Mouse (Mus musculus) left cerebral cortex, adult 8-10 months (tissue): ENCODE measurements around the gene Qpct. TPM values are rescaled to one million over a fixed set of nuclear protein-coding genes. Genes with fewer than 3 reads are reported as not detected.
A peak's percentile ranks its signal among the peaks of the same experiment; 100 is the strongest.
"Not testable (repeated sequence)": the region's sequence is repeated elsewhere in the genome, so short reads cannot be mapped to it uniquely, and the experiment has no call there.

Experiments used
- DNase-seq, 2 experiments: peaks; one replicate each; pipeline ENCODE4 v3.0.0; 2022; ENCODE audit warnings: low spot score in 2 of 2
- total RNA-seq, 4 experiments: library from RNA; stranded (reverse); gene quantifications; 2 replicates each; pipeline ENCODE4 v1.2.4; 2022

Qpct gene
- total RNA-seq, 4 experiments from 2014 or later: 10.6 to 16.3 (median 13.5) TPM

DNA sequence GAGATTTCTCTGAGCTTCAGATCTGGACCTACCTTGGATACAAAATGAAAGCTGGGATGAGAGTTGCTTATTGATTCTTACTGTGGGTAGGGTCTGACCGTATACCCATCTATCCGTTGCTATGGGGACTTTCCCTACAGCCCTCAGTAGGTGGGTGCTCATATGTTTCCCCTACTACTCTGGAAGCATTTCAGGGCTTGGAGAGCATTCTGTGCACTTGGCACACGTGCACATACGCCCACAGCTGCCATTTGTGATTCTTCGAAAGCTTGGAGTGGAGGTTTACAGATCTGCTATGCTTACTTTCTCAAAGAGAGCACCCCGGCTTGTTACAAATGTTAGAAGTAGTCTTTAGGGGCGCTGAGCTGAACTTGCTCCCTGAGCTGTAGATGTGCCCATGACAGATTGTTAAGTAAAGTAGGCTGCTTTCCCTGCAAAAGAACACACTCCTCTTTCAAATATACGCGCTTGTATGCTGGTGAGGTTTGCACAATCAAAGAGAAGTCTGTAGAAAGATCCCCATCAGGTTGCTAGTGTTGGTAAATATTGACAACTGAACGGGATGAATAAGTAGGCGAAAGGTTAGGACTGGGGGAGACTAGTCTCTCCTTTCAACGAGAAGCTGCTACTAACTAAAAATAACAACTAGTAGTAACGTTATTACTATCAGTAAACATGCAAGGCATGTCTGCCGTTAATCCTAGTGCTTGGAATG lies 18.2 kb downstream of the Qpct start:
- DNase-seq: peak in 1 of 2 experiments; percentile 30

DNA sequence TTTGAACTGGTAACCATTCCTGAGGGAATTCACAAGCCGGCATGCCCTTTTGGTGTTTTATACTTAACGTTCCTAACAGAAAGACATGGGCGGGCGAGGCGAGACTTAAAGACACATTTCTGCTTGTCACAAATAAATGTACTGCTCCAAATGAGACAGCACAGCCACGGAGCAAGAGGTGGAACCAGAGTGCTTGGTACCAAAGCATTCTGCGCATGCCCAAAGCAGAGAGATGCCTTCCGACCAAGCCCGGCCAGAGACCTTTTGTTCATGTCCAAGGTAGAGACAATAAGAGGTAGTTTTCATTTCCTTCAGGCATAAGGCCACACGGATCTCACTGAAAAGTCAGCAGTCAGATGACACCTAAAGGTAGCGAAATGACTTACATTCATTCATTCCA lies 20.2 kb downstream of the Qpct start:
- no peak for DNase-seq

DNA sequence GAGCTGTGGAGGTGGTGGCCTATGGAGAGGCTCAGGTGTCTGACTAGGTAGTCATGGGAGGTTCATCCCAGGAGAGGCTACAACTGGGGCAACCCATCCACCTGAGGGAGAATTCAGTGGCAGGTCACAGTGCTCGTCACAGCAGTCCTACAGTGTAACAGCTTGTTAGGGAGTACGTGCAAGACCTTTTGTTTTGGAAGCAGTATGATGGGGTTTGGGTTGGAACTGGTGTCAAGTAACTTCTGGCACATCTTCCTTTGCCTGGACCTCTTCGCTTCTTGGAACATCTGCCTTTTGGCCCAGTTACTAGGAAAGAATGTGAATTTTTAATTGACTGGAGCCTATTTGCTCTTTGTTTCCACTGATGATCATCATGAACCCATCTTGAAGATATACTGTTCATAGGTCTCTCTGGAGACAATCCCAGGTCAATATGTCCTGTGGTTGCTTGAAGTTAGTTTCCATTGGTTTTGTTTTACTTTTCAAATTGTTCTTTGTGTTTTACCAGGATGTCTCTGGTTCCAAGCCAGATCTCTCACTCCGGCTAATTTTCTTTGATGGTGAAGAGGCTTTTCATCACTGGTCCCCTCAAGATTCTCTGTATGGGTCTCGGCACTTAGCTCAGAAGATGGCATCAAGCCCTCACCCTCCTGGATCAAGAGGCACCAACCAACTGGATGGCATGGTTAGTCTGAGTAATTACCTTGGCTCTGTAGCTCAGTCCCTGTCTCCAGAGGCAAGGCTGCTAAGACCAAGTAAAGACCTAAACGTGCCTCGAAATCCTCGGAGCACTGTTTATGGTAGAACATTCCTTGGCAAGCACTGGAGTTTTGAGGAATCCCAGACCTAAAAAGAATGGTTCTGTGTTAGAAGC lies 25.5 kb downstream of the Qpct start:
- no peak for DNase-seq

DNA sequence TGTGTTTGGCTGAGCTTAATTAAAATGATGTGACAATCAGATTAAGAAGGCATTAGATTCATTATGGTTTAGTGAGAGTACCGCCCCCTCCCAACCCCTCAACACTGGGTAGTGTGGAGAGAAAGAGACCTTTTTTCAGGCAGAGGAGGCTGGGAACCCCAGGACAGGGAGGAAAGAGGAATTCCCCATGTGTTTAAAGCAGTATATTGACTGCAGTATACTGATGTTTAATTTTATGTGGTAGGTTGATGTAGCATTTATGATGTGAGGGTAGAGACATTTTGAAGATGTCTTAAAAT lies 26.1 kb downstream of the Qpct start:
- no peak for DNase-seq

DNA sequence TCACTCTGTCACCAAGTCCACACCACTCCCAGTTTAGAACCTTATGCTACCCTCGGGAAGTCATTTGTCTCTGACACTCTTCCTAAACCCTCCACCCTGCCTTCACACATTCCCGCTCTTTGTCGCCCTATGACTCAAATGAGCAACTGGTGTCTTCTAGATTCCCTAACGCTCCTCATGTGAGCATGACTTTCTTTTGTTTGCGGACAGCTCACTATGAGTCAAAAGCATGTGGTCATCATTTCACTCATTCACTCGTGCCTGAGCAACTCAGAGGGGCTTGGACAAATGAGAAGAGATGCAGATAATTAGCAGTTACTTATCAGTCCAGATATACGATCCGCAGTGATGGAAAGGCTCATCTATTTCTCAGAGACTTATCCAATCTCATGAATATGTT lies 26.5 kb downstream of the Qpct start:
- no peak for DNase-seq

DNA sequence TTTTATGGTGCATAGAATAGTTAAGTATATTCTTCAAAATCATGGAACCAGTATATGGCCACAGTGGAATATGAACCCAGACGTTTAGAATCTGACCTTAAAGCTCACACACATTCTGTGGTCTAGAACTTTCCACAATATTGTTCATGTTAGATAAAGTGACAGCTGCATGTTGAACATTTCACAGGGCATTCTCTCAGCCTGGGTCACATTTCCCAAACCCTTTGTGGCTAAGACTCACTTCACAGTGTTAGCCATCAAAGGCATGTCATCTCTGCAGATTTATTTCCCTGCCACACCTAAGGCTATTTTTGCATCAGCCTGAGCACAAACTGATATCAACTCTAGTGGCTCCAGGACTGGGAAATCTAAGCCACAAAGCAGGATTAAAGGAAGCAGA lies 40.0 kb downstream of the Qpct start:
- DNase-seq: no peak

DNA sequence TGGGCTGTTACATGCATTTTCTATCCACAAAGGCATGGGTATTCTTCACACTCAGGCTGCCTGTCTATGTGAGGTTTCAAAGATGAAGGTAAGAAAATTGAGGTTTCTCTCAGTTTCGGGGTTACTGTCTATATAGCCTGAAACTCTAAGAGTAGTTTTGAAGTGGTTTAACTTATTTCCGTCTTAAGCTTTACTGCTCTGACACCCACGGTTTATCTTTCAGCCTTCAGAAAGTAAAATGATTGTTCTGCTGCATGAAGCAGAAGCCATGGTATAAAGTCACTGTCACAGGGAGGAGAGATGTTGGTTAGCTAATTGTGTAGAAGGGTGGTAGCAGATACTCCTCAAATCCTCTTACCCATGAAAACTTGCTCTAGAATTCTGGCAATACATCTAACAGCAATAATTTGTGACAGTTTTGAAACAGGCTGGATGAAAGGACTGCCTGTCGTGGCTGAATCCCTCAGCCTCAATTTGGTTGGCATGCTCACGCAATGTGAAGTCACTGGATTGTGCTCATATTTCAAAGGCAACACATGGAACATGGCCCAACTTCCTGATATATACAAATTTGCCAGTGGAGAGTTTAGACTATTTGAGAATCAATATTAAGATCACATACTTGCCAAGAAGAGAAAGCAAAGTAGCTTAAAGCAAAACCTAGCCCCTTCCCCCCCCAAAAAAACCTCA lies 41.7 kb downstream of the Qpct start:
- DNase-seq: no peak

DNA sequence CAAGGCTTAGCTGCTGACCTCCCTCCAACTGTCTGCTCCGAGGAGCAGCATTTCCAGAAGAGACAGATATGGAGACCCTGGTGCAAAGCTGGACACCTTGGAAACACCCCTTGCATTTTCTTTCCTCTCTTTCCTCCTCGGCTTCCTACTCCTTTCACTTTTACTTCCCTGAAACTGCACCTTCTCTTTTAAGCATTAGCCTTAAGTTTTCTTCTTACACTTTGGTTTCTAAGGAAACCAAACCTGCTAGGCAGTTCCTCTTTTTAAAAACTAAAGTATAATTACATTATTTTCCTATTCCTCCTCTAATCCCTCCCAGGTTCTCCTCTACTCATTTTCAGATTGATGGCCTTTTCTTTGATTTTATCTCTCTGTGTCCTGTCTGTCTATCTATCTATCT lies 43.9 kb downstream of the Qpct start:
- no peak for DNase-seq

DNA sequence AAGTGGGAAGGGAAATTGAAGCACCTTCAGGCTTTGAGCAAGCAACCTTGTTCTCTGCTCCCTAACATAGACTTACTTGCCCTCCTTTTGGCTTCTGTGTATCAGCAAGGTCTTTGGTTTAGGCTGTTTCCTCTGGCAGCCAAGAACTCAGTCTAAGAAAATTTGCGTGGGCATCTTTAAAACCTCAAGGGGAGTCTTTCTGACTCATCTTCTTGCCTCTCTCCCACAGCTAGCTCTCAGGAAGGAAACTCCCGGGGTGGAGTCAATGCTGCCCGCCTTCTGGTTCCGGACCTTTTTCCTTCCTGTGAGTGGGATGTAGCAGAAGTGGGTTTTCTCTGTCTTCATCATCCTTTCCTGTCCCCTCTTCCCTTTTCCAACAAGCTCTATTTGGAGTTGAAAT lies 48.2 kb downstream of the Qpct start:
- DNase-seq: peak in 1 of 2 experiments; percentile 18

DNA sequence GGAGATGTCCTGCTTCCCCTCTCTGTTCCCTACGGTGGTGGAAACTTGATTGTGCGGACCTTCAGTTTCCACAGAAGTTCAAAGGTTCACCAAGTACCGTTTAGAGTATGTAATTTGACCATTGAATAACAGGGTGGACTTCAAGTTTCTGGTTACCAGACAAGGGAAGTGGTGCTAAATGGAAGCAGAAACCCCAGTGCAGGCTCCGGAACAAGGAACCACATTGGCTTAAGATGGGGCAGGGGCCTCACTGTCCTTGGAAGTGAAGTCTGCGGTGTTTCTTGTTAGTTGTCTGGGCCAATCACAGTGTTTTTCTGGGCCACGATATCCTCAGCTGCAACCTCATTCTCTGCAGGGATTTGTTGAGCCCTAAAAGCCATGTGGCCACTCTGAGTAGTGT lies 56.5 kb downstream of the Qpct start:
- DNase-seq: no peak

DNA sequence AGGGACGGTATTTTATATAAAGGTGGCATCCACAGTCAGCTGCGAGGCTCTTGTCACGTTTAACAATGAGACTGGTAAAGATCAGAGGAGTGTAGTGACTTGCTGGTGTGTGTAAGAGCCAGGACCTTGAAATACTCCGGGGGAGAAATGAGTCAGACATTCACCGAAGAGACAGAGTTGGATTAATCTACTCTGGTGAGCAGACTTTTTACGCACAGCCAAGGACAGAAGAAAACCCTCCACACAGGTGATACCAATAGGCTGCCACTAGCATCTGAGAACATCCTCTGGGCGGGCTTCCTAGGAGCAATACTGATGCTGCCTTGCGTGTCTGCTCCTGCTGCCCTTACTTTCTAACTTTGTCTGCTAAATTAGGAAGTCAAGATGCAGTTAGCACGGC lies 57.9 kb downstream of the Qpct start:
- DNase-seq: no peak

DNA sequence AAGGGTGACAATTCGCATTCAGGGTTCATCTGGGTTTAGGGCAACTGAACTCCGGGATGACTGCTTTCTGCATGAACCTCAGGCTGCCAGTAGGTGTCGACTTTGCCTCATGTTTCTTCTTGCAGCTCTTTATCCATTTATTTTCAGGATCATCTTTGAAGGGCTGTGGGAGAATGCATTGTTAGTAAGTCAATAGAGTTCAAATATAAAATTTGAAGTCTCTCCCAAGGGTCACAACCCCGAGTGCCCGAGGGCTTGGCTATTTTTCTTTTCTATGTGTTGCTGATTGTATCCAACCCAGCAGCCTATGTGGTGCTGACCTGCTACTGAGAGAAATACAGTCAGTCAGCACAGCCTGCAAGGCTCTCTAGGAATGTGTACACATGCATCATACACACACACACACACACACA lies 59.2 kb downstream of the Qpct start:
- DNase-seq: peak; percentile 13 to 28

DNA sequence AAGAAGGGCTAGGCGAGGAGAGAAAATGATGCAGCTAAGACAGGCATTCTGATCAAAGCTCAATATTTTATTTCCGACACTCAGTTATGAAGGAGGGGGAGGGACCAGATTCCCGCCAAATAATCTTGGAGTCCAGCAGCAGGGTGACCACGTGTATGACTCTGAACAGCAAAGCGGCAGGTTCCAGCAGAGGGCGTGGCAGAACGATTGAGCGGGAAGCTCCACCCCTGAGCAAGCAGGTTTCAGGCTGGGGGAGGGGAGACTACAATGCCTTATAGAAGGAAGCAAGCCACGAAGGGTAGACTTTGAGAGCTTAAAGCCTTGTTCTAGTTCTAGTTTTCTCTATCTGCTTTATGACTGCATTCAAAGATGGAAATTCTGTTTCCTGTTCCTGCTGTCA lies 63.5 kb downstream of the Qpct start:
- not testable (repeated sequence) for DNase-seq

DNA sequence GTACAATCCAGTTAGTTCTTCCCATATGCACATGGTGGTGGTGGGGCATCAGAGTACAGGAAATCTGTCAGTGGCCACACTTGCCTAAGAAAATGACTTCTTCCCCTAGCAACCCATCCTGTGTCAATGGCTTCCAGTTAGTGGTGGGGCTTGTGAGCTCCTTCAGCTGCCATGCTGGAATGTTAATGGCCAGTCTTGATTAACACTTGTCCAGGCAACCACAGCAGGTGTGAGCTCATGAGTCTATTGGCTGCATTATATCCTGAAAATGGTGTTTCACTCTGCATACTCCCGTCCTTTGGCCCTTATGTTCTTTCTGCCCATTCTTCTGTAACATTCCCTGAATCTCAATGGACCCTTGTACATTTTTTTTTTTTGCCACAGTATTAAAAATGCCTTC lies 67.4 kb downstream of the Qpct start:
- DNase-seq: no peak

DNA sequence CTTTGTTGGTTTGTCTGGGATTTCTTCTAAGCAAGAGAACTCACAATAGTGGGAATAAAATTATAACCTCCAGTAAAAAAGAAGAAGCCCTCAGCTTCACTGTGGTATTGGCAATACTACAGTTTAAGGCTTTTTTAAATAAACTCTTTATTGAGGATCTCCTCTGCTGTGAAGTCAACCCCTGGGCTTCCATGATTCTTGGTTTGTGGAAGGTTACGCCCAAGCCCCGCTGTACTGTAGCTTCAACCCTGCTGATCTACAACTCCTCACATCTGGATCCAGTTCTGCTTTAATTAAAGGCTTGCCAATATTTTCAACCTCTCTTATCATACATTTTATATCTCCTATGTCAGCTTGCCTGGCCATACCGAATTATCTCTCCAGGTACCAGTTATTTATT lies 68.6 kb downstream of the Qpct start:
- no peak for DNase-seq

DNA sequence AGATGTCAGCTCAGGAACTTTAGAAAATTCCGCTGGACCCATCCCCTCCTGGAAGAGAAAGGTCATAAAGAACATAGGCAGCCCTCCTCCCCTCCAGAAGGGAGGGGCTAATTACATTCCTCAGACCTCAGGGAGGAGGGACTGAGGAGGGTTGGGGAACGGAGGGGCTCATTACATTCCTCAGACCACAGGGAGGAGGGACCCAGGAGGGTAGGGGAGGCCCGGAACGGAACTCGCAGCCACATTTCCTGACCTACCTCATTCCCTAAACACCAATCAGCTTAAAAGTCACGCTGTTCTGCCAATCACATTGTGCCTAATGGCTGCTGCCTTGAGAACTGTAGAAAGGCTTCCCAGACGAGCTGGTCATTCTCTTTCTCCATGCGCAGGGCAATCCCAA lies 82.0 kb downstream of the Qpct start:
- DNase-seq: no peak

DNA sequence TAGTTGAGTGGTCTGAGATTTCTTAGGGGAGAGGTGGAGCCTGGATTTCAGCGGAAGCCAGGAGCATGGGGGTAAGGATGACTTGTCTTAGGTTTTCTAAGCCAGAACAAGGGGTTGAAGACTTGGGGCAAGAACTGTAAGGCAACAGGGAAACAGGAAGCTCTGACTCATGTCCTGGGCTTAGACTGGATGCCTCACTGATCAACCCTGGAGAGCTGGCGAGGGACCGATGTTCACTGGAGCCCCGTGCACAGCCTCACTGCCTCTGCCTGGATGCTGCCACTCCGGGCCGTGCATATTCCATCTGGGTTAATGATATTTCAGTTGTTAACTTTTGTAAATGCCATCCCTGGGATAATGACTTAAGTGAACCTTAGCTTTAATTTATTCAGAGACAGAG lies 84.1 kb downstream of the Qpct start:
- DNase-seq: no peak

DNA sequence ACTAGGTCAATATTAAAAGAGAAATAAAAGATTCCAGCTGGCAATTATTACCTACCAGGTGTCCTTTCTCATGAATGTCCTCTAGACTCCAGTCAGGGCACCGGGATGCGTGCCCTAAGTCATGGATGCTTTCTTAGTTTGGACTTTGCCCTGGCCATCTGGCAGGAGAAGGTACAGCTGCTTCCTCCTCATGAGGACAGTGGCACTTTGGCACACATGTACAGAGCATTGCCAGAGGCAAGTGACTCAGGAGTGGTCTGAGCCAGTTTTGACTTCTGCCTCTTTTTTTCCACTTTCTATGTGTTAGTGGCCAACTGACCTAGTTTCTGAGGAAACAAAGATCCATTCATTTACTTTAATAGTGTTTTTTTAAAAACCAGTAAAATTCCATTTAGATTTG lies 84.7 kb downstream of the Qpct start:
- no peak for DNase-seq
